Mouse (Mus musculus) CH12.LX (cell line): ENCODE results near the gene Cic.

Experiments
- BHLHE40 ChIP-seq: IDR thresholded peaks from 2 replicates; pipeline ENCODE4 v1.6.1; 2011; ENCODE audit warnings: mild to moderate bottlenecking, low read depth, low read length, improper control_type of control experiment
- CTCF ChIP-seq, 2 experiments: IDR thresholded peaks in 1 of 2; conservative IDR thresholded peaks in 1 of 2; 2 replicates each; pipeline ENCODE4 v1.5.1; 2011 to 2012; ENCODE audit warnings: low read depth in 2 of 2, low read length in 2 of 2, improper control_type of control experiment in 1 of 2, inconsistent platforms in 1 of 2, mild to moderate bottlenecking in 1 of 2, moderate library complexity in 1 of 2
- EP300 ChIP-seq: IDR thresholded peaks from 2 replicates; pipeline ENCODE4 v1.6.1; 2011; ENCODE audit warnings: low read length, improper control_type of control experiment
- MAX ChIP-seq: IDR thresholded peaks from 2 replicates; pipeline ENCODE4 v1.6.1; 2011; ENCODE audit warnings: low read length, improper control_type of control experiment
- MXI1 ChIP-seq: IDR thresholded peaks from 2 replicates; pipeline ENCODE4 v1.6.1; 2011; ENCODE audit warnings: mild to moderate bottlenecking, low read depth, low read length, improper control_type of control experiment
- POLR2A ChIP-seq: IDR thresholded peaks from 2 replicates; pipeline ENCODE4 v1.6.1; 2011; ENCODE audit warnings: low read depth, mild to moderate bottlenecking, improper control_type of control experiment, low read length

- TF ChIP-seq BHLHE40 (no peak; the same call in 1 of the 2 replicates), POLR2A (peak; percentile 87), MAX (peak; percentile 78), EP300 (no peak), CTCF (conservative IDR thresholded peaks at IDR 0.05 in 1 of 2, IDR thresholded peaks at IDR 0.05 in 1 of 2; ENCODE audit: low read depth in 2 of 2, low read length in 2 of 2) (peak in 1 of 2 experiments; percentile 25; a peak in 2 of 4 replicates), MXI1 (peak; percentile 87)
Measured at GRCm38 (mm10) chr7:25221102-25221883, 46.2 kb upstream of the Cic start, which contains the start of gene Zfp526.
